Comparison of ENCODE assay signal across 7 mouse cellular contexts in the genomic region with DNA sequence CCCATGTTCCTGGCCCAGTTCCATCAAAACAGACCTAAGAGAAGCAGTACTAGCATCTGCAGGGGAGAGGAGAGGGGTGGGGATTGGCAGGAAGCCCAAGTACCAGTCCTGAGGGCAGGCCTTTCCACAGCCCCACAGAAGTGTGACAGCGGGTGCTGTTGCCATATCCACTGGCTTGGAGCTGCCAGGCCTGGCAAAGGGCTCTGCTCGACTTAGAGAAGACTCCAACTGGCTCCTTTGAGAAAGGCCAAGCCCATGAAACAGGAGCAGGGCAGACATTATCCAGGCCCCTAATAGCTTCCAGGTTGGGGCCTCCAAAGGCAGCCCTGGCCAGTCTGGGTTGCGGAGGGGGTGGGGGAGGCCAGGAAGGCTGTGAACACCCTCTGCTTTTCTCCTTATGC. TPM values are rescaled to one million over a fixed set of nuclear protein-coding genes. Genes with fewer than 3 reads are reported as not detected.
DNase-seq lines count a peak whose midpoint lies in the region; ATAC-seq and TF ChIP-seq lines count a peak whose summit lies in the region.

No protein-coding gene starts in this region.

- H3K36me3 ChIP-seq in lung, embryonic 14.5 days (ENCODE audit: insufficient read depth) = peaks cover 35% of the 10 kb centered on the region
- H3K36me3 ChIP-seq in embryonic facial prominence, embryonic 12.5 days = peaks cover 33% of the 10 kb centered on the region; the same call in 1 of the 2 replicates

- TF ChIP-seq POLR2A in lung, adult 2 months (IDR thresholded peaks at IDR 0.05; ENCODE audit: borderline replicate concordance, extremely low read depth, low read depth, low read length) = no peak

- H3K9ac ChIP-seq in lung, embryonic 14.5 days = no peak overlapping the region
- no peak overlapping the region for H3K9ac ChIP-seq in embryonic facial prominence, embryonic 12.5 days

- H3K27me3 ChIP-seq in lung, embryonic 14.5 days (ENCODE audit: insufficient read depth, low read length) = peaks cover 3% of the 10 kb centered on the region; the same call in 1 of the 2 replicates
- H3K27me3 ChIP-seq in embryonic facial prominence, embryonic 12.5 days = peaks cover 16% of the 10 kb centered on the region

- no peaks in the 10 kb centered on the region for H3K9me3 ChIP-seq in lung, embryonic 14.5 days (ENCODE audit: low read depth, low read length)
- H3K9me3 ChIP-seq in embryonic facial prominence, embryonic 12.5 days = no peaks in the 10 kb centered on the region

- no peak overlapping the region for H3K27ac ChIP-seq in lung, embryonic 14.5 days (ENCODE audit: low read depth)
- peak overlapping the region; percentile 82 for H3K27ac ChIP-seq in embryonic facial prominence, embryonic 12.5 days

- peak; percentile 77 for DNase-seq in lung, embryonic 14.5 days
- no peak for DNase-seq in lung, adult 2 months
- DNase-seq in gastrocnemius, postnatal 36 days = peak; percentile 37 to 56
- peak; percentile 55 to 78 for DNase-seq in lung, postnatal 4 days
- no peak for DNase-seq in adrenal gland, postnatal 4 days (ENCODE audit: low spot score in 2 of 2)
- no peak for DNase-seq in adrenal gland, postnatal 25 days

- WGBS in lung, embryonic 14.5 days = 44% methylated on average over 3 of the region's 3 CpGs
- 30% methylated on average over 3 of the region's 3 CpGs for WGBS in lung, adult 2 months
- WGBS in embryonic facial prominence, embryonic 12.5 days = 23% methylated on average over 3 of the region's 3 CpGs

- TF ChIP-seq CTCF in lung, embryonic 14.5 days (IDR thresholded peaks at IDR 0.05; ENCODE audit: low read depth) = no peak
- no peak for TF ChIP-seq CTCF in lung, adult 2 months (IDR thresholded peaks at IDR 0.05; ENCODE audit: insufficient read depth, low read length)

- ATAC-seq in lung, embryonic 14.5 days (ENCODE audit: insufficient read depth) = no peak
- peak; percentile 36; the same call in 1 of the 2 replicates for ATAC-seq in embryonic facial prominence, embryonic 12.5 days (ENCODE audit: insufficient number of reproducible peaks, insufficient read depth, low FRiP score, low TSS enrichment)

- peaks cover 30% of the 10 kb centered on the region for H3K4me1 ChIP-seq in lung, embryonic 14.5 days (ENCODE audit: insufficient read depth)
- H3K4me1 ChIP-seq in lung, adult 2 months (ENCODE audit: control insufficient read depth, insufficient read depth, low read length) = peaks cover 16% of the 10 kb centered on the region
- H3K4me1 ChIP-seq in embryonic facial prominence, embryonic 12.5 days = peaks cover 44% of the 10 kb centered on the region

- peak overlapping the region; percentile 21; the same call in 1 of the 2 replicates for H3K4me2 ChIP-seq in lung, embryonic 14.5 days
- H3K4me2 ChIP-seq in embryonic facial prominence, embryonic 12.5 days (replicated peaks) = peak overlapping the region; percentile 78

- no peak overlapping the region for H3K4me3 ChIP-seq in lung, embryonic 14.5 days (ENCODE audit: low read depth, low read length)
- H3K4me3 ChIP-seq in lung, adult 2 months (replicated peaks; ENCODE audit: extremely low read depth, low read depth, low read length) = no peak overlapping the region
- H3K4me3 ChIP-seq in embryonic facial prominence, embryonic 12.5 days = peak overlapping the region; percentile 6; the same call in 1 of the 2 replicates

- intact Hi-C loops in gastrocnemius, postnatal 36 days (cut with DNase I) = loop anchor here (5.0 kb wide), 1 partner anchor 92 kb away; no protein-coding TSS in a partner anchor

RNA-seq across cellular contexts. Expression of gene Ccdc102a, which starts 3.2 kb away (rescaled TPM):
- polyA plus RNA-seq in lung, embryonic 14.5 days (2014; fragmentation: Nextera tagmentation; extraction: Ambion mirVana) = 29.9 and 34.1 TPM in 2 replicates
- 19.0 and 21.2 TPM in 2 replicates for polyA plus RNA-seq in lung, adult 2 months (2012; rRNA removed)
- 51.5 and 51.9 TPM in 2 replicates for polyA plus RNA-seq in embryonic facial prominence, embryonic 12.5 days (2016; fragmentation: Nextera tagmentation; extraction: Ambion mirVana)
- total RNA-seq in gastrocnemius, postnatal 36 days (2021) = 1 to 10 TPM; 3.3 to 3.8 TPM
- total RNA-seq in adrenal gland, postnatal 4 days (2021) = 10 to 100 TPM; 13.3 to 14.0 TPM
- total RNA-seq in adrenal gland, postnatal 25 days (2021) = 7.7 and 8.8 TPM in 2 replicates

RNA-seq across cellular contexts. Expression of gene Adgrg5, which starts 8.8 kb away (rescaled TPM):
- polyA plus RNA-seq in lung, embryonic 14.5 days (2014; fragmentation: Nextera tagmentation; extraction: Ambion mirVana) = 0.18 and 0.21 TPM in 2 replicates
- 4.8 and 5.3 TPM in 2 replicates for polyA plus RNA-seq in lung, adult 2 months (2012; rRNA removed)
- 0.05 TPM in 1 of 2 replicates, not detected in the other for polyA plus RNA-seq in embryonic facial prominence, embryonic 12.5 days (2016; fragmentation: Nextera tagmentation; extraction: Ambion mirVana)
- total RNA-seq in gastrocnemius, postnatal 36 days (2021) = not detected
- total RNA-seq in adrenal gland, postnatal 4 days (2021) = under 1 TPM; 0.28 to 0.42 TPM
- total RNA-seq in adrenal gland, postnatal 25 days (2021) = 0.33 and 0.76 TPM in 2 replicates

RNA-seq across cellular contexts. Expression of gene Dok4, which starts 38.6 kb away (rescaled TPM):
- polyA plus RNA-seq in lung, embryonic 14.5 days (2014; fragmentation: Nextera tagmentation; extraction: Ambion mirVana) = 32.5 and 36.5 TPM in 2 replicates
- 39.6 and 46.4 TPM in 2 replicates for polyA plus RNA-seq in lung, adult 2 months (2012; rRNA removed)
- 23.0 and 25.1 TPM in 2 replicates for polyA plus RNA-seq in embryonic facial prominence, embryonic 12.5 days (2016; fragmentation: Nextera tagmentation; extraction: Ambion mirVana)
- 1 to 10 TPM; 2.6 to 4.9 TPM for total RNA-seq in gastrocnemius, postnatal 36 days (2021)
- total RNA-seq in adrenal gland, postnatal 4 days (2021) = 10 to 100 TPM; 21.5 to 24.9 TPM
- 8.8 and 15.3 TPM in 2 replicates for total RNA-seq in adrenal gland, postnatal 25 days (2021)

RNA-seq across cellular contexts. Expression of gene Polr2c, which starts 57.5 kb away (rescaled TPM):
- 162 and 169 TPM in 2 replicates for polyA plus RNA-seq in lung, embryonic 14.5 days (2014; fragmentation: Nextera tagmentation; extraction: Ambion mirVana)
- 81.9 and 105 TPM in 2 replicates for polyA plus RNA-seq in lung, adult 2 months (2012; rRNA removed)
- 145 and 154 TPM in 2 replicates for polyA plus RNA-seq in embryonic facial prominence, embryonic 12.5 days (2016; fragmentation: Nextera tagmentation; extraction: Ambion mirVana)
- total RNA-seq in gastrocnemius, postnatal 36 days (2021) = 10 to 100 TPM; 34.3 to 44.5 TPM
- 10 to 100 TPM; 61.4 to 65.6 TPM for total RNA-seq in adrenal gland, postnatal 4 days (2021)
- total RNA-seq in adrenal gland, postnatal 25 days (2021) = 62.1 and 66.2 TPM in 2 replicates

RNA-seq across cellular contexts. Expression of gene Adgrg1, which starts 59.9 kb away (rescaled TPM):
- 33.8 and 45.3 TPM in 2 replicates for polyA plus RNA-seq in lung, embryonic 14.5 days (2014; fragmentation: Nextera tagmentation; extraction: Ambion mirVana)
- 192 and 233 TPM in 2 replicates for polyA plus RNA-seq in lung, adult 2 months (2012; rRNA removed)
- polyA plus RNA-seq in embryonic facial prominence, embryonic 12.5 days (2016; fragmentation: Nextera tagmentation; extraction: Ambion mirVana) = 22.3 and 28.2 TPM in 2 replicates
- total RNA-seq in gastrocnemius, postnatal 36 days (2021) = 10 to 100 TPM; 20.9 to 25.5 TPM
- total RNA-seq in adrenal gland, postnatal 4 days (2021) = 10 to 100 TPM; 38.3 to 62.3 TPM
- total RNA-seq in adrenal gland, postnatal 25 days (2021) = 11.7 and 20.7 TPM in 2 replicates

Comparison
In these comparisons a context has a peak if more than half of its experiments do, and no peak if none do; other contexts are left out.
1. DNase-seq: peak in lung, embryonic 14.5 days (single experiment), gastrocnemius, postnatal 36 days (2 of 2) and lung, postnatal 4 days (2 of 2); none in lung, adult 2 months (single experiment), adrenal gland, postnatal 4 days (0 of 2) and adrenal gland, postnatal 25 days (single experiment).